ENCODE assay signal across 8 mouse cellular contexts in the genomic region with DNA sequence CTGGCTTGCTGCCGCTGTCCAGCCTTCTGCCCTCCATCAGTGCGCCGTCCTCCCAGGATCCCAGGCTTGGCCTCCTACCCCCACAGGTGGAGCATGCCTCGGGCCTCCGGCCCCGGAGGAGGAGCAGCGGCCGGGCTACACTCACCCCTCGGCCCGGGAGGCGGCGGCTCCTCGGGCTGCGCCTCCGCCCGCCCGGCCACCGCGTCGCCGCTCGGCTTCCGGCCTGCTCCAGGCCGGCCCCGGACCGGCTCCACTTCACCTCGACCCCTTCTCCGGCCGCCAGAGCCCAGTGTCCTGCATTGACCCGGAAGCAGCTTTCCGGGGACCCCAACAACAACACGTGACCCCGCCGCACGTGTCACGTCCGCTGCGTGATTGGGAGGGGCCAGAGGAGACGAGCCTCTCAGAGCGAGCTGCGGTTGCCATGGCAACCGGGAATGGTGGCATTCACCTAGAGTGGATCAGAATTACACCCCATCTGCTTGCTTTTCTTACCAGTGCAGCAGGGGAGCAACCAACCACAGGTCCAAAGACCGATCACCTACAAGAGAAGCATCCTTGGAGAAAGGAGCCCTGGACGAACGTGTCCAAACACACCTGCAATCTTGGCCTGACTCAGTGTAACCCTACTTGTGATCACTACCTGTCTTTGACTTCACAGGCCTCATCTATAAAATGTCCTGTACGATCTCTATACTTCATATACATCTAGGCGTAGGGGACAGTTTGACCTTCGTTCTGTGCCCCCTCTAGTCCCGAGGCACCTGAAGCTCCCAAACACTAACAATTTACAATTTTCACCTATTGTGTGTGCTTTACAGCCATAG. TPM values are rescaled to one million over a fixed set of nuclear protein-coding genes. Genes with fewer than 3 reads are reported as not detected.
A peak's percentile ranks its signal among the peaks of the same experiment; 100 is the strongest.
DNase-seq lines count a peak whose midpoint lies in the region; ATAC-seq and TF ChIP-seq lines count a peak whose summit lies in the region.

No protein-coding gene starts in this region.

- peak; percentile 87 for DNase-seq in c-Kit-positive CD71-positive TER-119-positive erythroid progenitor cells, embryonic 14.5 days (ENCODE audit: low spot score)
- peak; percentile 82 for DNase-seq in heart, postnatal 0 days (ENCODE audit: low spot score)
- peak; percentile 95 to 96 for DNase-seq in kidney, postnatal 36 days
- peak; percentile 84 to 87 (median 86) for DNase-seq in liver, embryonic 14.5 days (ENCODE audit: low read depth in 3 of 3, low spot score in 3 of 3)
- DNase-seq in neural tube, embryonic 10.5 days (ENCODE audit: extremely low spot score, low spot score), result peak; percentile 95

- WGBS in forebrain, embryonic 12.5 days, result 6% methylated on average over 49 of the region's 49 CpGs
- WGBS in heart, postnatal 0 days, result 8% methylated on average over 48 of the region's 49 CpGs
- WGBS in liver, embryonic 14.5 days (ENCODE audit: insufficient replicate concordance), result 7% methylated on average over 47 of the region's 49 CpGs
- WGBS in stomach, embryonic 15.5 days, result 6% methylated on average over 48 of the region's 49 CpGs

- peak; percentile 97 for ATAC-seq in forebrain, embryonic 12.5 days (ENCODE audit: low FRiP score)
- peak; percentile 91 for ATAC-seq in heart, postnatal 0 days (ENCODE audit: insufficient read depth, low read depth)
- peak; percentile 82 for ATAC-seq in liver, embryonic 14.5 days (ENCODE audit: insufficient read depth)
- peak; percentile 88 for ATAC-seq in stomach, embryonic 15.5 days (ENCODE audit: insufficient read depth, low FRiP score, low read depth)

- TF ChIP-seq CTCF in E14TG2a.4 (conservative IDR thresholded peaks at IDR 0.05; ENCODE audit: low read length), result no peak
- TF ChIP-seq CTCF in heart, postnatal 0 days (IDR thresholded peaks at IDR 0.05; ENCODE audit: low read depth), result no peak
- TF ChIP-seq CTCF in liver, embryonic 14.5 days (IDR thresholded peaks at IDR 0.05; ENCODE audit: low read depth), result no peak

- peak overlapping the region; percentile 57; the same call in 1 of the 2 replicates for H3K27ac ChIP-seq in forebrain, embryonic 12.5 days
- peak overlapping the region; percentile 13 for H3K27ac ChIP-seq in heart, postnatal 0 days (ENCODE audit: low read depth)
- H3K27ac ChIP-seq in liver, embryonic 14.5 days, result peak overlapping the region; percentile 84
- H3K27ac ChIP-seq in stomach, embryonic 15.5 days, result peak overlapping the region; percentile 57

- H3K4me3 ChIP-seq in E14TG2a.4 (replicated peaks; ENCODE audit: low read length), result peak overlapping the region; percentile 93
- peak overlapping the region; percentile 82 for H3K4me3 ChIP-seq in forebrain, embryonic 12.5 days (replicated peaks)
- peak overlapping the region; percentile 65 for H3K4me3 ChIP-seq in heart, postnatal 0 days (ENCODE audit: low read depth, low read length)
- H3K4me3 ChIP-seq in liver, embryonic 14.5 days (ENCODE audit: insufficient read depth in 1 of 2, low read depth in 2 of 2, low read length in 2 of 2), result peak overlapping the region; percentile 69 to 89
- H3K4me3 ChIP-seq in stomach, embryonic 15.5 days (replicated peaks), result peak overlapping the region; percentile 80

- peak overlapping the region; percentile 84 for H3K4me2 ChIP-seq in forebrain, embryonic 12.5 days
- H3K4me2 ChIP-seq in heart, postnatal 0 days (ENCODE audit: low read depth, low read length), result peak overlapping the region; percentile 84
- H3K4me2 ChIP-seq in liver, embryonic 14.5 days (ENCODE audit: low read depth), result peak overlapping the region; percentile 85
- H3K4me2 ChIP-seq in stomach, embryonic 15.5 days, result peak overlapping the region; percentile 73

- peaks cover 8% of the 10 kb centered on the region; the same call in 1 of the 2 replicates for H3K27me3 ChIP-seq in E14TG2a.4 (ENCODE audit: insufficient read depth, low read length)
- 0 out of 2 replicates have a peak, but pooled peaks cover 7% of the 10 kb centered on the region for H3K27me3 ChIP-seq in forebrain, embryonic 12.5 days
- H3K27me3 ChIP-seq in heart, postnatal 0 days (ENCODE audit: control insufficient read depth, insufficient read depth, low read length), result peaks cover 16% of the 10 kb centered on the region; the same call in 1 of the 2 replicates
- no peaks in the 10 kb centered on the region for H3K27me3 ChIP-seq in liver, embryonic 14.5 days (ENCODE audit: control insufficient read depth, insufficient read depth, low read length)
- H3K27me3 ChIP-seq in stomach, embryonic 15.5 days (replicated peaks), result no peaks in the 10 kb centered on the region

- no peaks in the 10 kb centered on the region for H3K9me3 ChIP-seq in E14TG2a.4 (ENCODE audit: low read length)
- H3K9me3 ChIP-seq in forebrain, embryonic 12.5 days, result no peaks in the 10 kb centered on the region
- no peaks in the 10 kb centered on the region for H3K9me3 ChIP-seq in heart, postnatal 0 days (replicated peaks; ENCODE audit: control insufficient read depth, low read length)
- H3K9me3 ChIP-seq in liver, embryonic 14.5 days (ENCODE audit: control insufficient read depth, low read length), result no peaks in the 10 kb centered on the region
- no peaks in the 10 kb centered on the region for H3K9me3 ChIP-seq in stomach, embryonic 15.5 days

- H3K36me3 ChIP-seq in E14TG2a.4 (ENCODE audit: insufficient read depth, low read length), result peaks cover 23% of the 10 kb centered on the region
- H3K36me3 ChIP-seq in forebrain, embryonic 12.5 days (replicated peaks), result no peaks in the 10 kb centered on the region
- no peaks in the 10 kb centered on the region for H3K36me3 ChIP-seq in heart, postnatal 0 days (replicated peaks; ENCODE audit: control insufficient read depth, insufficient read depth, low read length)
- no peaks in the 10 kb centered on the region for H3K36me3 ChIP-seq in liver, embryonic 14.5 days (replicated peaks; ENCODE audit: control insufficient read depth, insufficient read depth, low read depth)
- peaks cover 2% of the 10 kb centered on the region; the same call in 1 of the 2 replicates for H3K36me3 ChIP-seq in stomach, embryonic 15.5 days

- H3K4me1 ChIP-seq in E14TG2a.4 (replicated peaks; ENCODE audit: low read depth, low read length), result peaks cover 36% of the 10 kb centered on the region
- peaks cover 16% of the 10 kb centered on the region for H3K4me1 ChIP-seq in forebrain, embryonic 12.5 days
- peaks cover 9% of the 10 kb centered on the region for H3K4me1 ChIP-seq in heart, postnatal 0 days (ENCODE audit: control insufficient read depth, insufficient read depth)
- H3K4me1 ChIP-seq in liver, embryonic 14.5 days (replicated peaks; ENCODE audit: control insufficient read depth in 2 of 2, insufficient read depth in 2 of 2, low read length in 1 of 2), result peaks cover 21 to 28% of the 10 kb centered on the region in 2 experiments
- peaks cover 16% of the 10 kb centered on the region for H3K4me1 ChIP-seq in stomach, embryonic 15.5 days

- peak overlapping the region; percentile 90 for H3K9ac ChIP-seq in forebrain, embryonic 12.5 days
- H3K9ac ChIP-seq in heart, postnatal 0 days (replicated peaks; ENCODE audit: low read depth, low read length), result peak overlapping the region; percentile 69
- H3K9ac ChIP-seq in liver, embryonic 14.5 days (replicated peaks), result peak overlapping the region; percentile 74
- H3K9ac ChIP-seq in stomach, embryonic 15.5 days, result peak overlapping the region; percentile 58; the same call in 1 of the 2 replicates

- TF ChIP-seq EP300 in heart, postnatal 0 days (IDR thresholded peaks at IDR 0.05; ENCODE audit: low read depth), result no peak
- TF ChIP-seq EP300 in liver, embryonic 14.5 days (IDR thresholded peaks at IDR 0.05; ENCODE audit: low read depth), result no peak

RNA-seq across cellular contexts. Expression of gene Tbcel, which starts 35.5 kb away (rescaled TPM):
- 4.9 and 6.1 TPM in 2 replicates for polyA plus RNA-seq in forebrain, embryonic 12.5 days (2016; fragmentation: Nextera tagmentation; extraction: Ambion mirVana)
- 7.6 and 17.9 TPM in 2 replicates for total RNA-seq in heart, postnatal 0 days (2014; rRNA removed; ENCODE audit: low replicate concordance)
- polyA plus RNA-seq in heart, postnatal 0 days (2015; fragmentation: Nextera tagmentation; extraction: Ambion mirVana), result 2.6 TPM in 2 replicates
- 16.7 and 19.7 TPM in 2 replicates for polyA plus RNA-seq in liver, embryonic 14.5 days (2012; rRNA removed)
- polyA plus RNA-seq in liver, embryonic 14.5 days (2014; fragmentation: Nextera tagmentation; extraction: Ambion mirVana), result 11.3 and 12.1 TPM in 2 replicates
- polyA plus RNA-seq in stomach, embryonic 15.5 days (2015; fragmentation: Nextera tagmentation; extraction: Ambion mirVana), result 4.4 and 4.8 TPM in 2 replicates

Comparison
In these comparisons a context has a peak if more than half of its experiments do, and no peak if none do; other contexts are left out.
1. Peak in every context shown above with its lines: DNase-seq, ATAC-seq, H3K4me3 ChIP-seq and H3K27ac ChIP-seq.
2. H3K27ac ChIP-seq: peak in every context shown above with its lines; median percentile 84 in liver, embryonic 14.5 days; 57 in forebrain, embryonic 12.5 days; 57 in stomach, embryonic 15.5 days; 13 in heart, postnatal 0 days.